Mouse (Mus musculus) MEL (cell line): ENCODE data around the gene Pafah1b2. TPM values are rescaled to one million over a fixed set of nuclear protein-coding genes. Genes with fewer than 3 reads are reported as not detected.

Experiments used
- DNase-seq: peaks from one replicate; pipeline ENCODE4 v3.0.0; 2011; ENCODE audit warnings: low read depth, low spot score
- H3K27ac ChIP-seq: 2 replicates; pipeline ENCODE4 v1.5.1; 2012; ENCODE audit warnings: low read depth, mild to moderate bottlenecking, control low read depth, low read length, moderate library complexity; ENCODE audit not compliant: control insufficient read depth
- H3K27me3 ChIP-seq, 2 experiments: fragments of 150-350 bp in 1 of 2; sonication (generic) in 1 of 2; 2 replicates each; pipeline ENCODE4 v1.6.1; 2012; ENCODE audit warnings: low read length in 2 of 2, mild to moderate bottlenecking in 2 of 2, improper control_type of control experiment in 1 of 2, moderate library complexity in 1 of 2; ENCODE audit not compliant: insufficient read depth in 2 of 2, control insufficient read depth in 1 of 2
- H3K36me3 ChIP-seq, 2 experiments: 2 replicates each; pipeline ENCODE4 v1.6.1; 2012 to 2014; ENCODE audit warnings: low read length in 2 of 2, improper control_type of control experiment in 1 of 2, inconsistent platforms in 1 of 2, mild to moderate bottlenecking in 1 of 2; ENCODE audit not compliant: insufficient read depth in 2 of 2, control insufficient read depth in 1 of 2
- H3K4me1 ChIP-seq, 2 experiments: fragments of 150-350 bp in 1 of 2; sonication (generic) in 1 of 2; 2 replicates each; pipeline ENCODE4 v1.6.1; 2012; ENCODE audit warnings: low read length in 2 of 2, improper control_type of control experiment in 1 of 2, mild to moderate bottlenecking in 1 of 2; ENCODE audit not compliant: insufficient read depth in 2 of 2, control insufficient read depth in 1 of 2
- H3K4me3 ChIP-seq, 2 experiments: fragments of 150-350 bp in 1 of 2; sonication (generic) in 1 of 2; 2 replicates each; pipeline ENCODE4 v1.5.1; 2012; ENCODE audit warnings: low read depth in 2 of 2, low read length in 2 of 2, mild to moderate bottlenecking in 2 of 2, moderate library complexity in 2 of 2, control low read depth in 1 of 2, improper control_type of control experiment in 1 of 2; ENCODE audit not compliant: control insufficient read depth in 1 of 2, insufficient read depth in 1 of 2
- H3K79me2 ChIP-seq: 2 replicates; pipeline ENCODE4 v1.6.1; 2012; ENCODE audit warnings: mild to moderate bottlenecking, low read length, moderate library complexity; ENCODE audit not compliant: control insufficient read depth, poor library complexity, insufficient read depth
- H3K9ac ChIP-seq: 2 replicates; pipeline ENCODE4 v1.6.1; 2012; ENCODE audit warnings: low read depth, mild to moderate bottlenecking, control low read depth, low read length, moderate library complexity; ENCODE audit not compliant: control insufficient read depth, poor library complexity, severe bottlenecking
- H3K9me3 ChIP-seq: fragments of 150-350 bp; sonication (generic); replicated peaks from 2 replicates; pipeline ENCODE4 v1.6.1; 2012; ENCODE audit warnings: mild to moderate bottlenecking, low read length, improper control_type of control experiment, moderate library complexity; ENCODE audit not compliant: insufficient read depth
- BHLHE40 ChIP-seq: IDR thresholded peaks from 2 replicates; pipeline ENCODE4 v1.6.1; 2012; ENCODE audit warnings: low read depth, mild to moderate bottlenecking, inconsistent platforms, low read length, improper control_type of control experiment, borderline replicate concordance
- CHD1 ChIP-seq: IDR thresholded peaks from 2 replicates; pipeline ENCODE4 v1.6.1; 2012; ENCODE audit warnings: low read depth, mild to moderate bottlenecking, inconsistent platforms, low read length, improper control_type of control experiment
- CHD2 ChIP-seq: IDR thresholded peaks from 2 replicates; pipeline ENCODE4 v1.6.1; 2011; ENCODE audit warnings: low read length, improper control_type of control experiment
- CTCF ChIP-seq, 3 experiments: IDR thresholded peaks in 2 of 3; conservative IDR thresholded peaks in 1 of 3; 2 replicates each; pipeline ENCODE4 v1.5.1; 2011 to 2012; ENCODE audit warnings: low read length in 3 of 3, low read depth in 2 of 3, mild to moderate bottlenecking in 2 of 3, improper control_type of control experiment in 1 of 3, inconsistent platforms in 1 of 3, mixed read lengths in 1 of 3, moderate library complexity in 1 of 3; ENCODE audit not compliant: control insufficient read depth in 1 of 3, insufficient read depth in 1 of 3, poor library complexity in 1 of 3, severe bottlenecking in 1 of 3
- E2F4 ChIP-seq: IDR thresholded peaks from 2 replicates; pipeline ENCODE4 v1.6.1; 2011; ENCODE audit warnings: low read depth, low read length, improper control_type of control experiment, borderline replicate concordance
- ELF1 ChIP-seq: IDR thresholded peaks from 2 replicates; pipeline ENCODE4 v1.6.1; 2014; ENCODE audit warnings: low read depth, mild to moderate bottlenecking, inconsistent platforms, low read length, improper control_type of control experiment, moderate library complexity
- EP300 ChIP-seq, 2 experiments: IDR thresholded peaks; 2 replicates each; pipeline ENCODE4 v1.6.1; 2011; ENCODE audit warnings: improper control_type of control experiment in 2 of 2, low read length in 2 of 2, low read depth in 1 of 2, mild to moderate bottlenecking in 1 of 2
- ETS1 ChIP-seq: IDR thresholded peaks from 2 replicates; pipeline ENCODE4 v1.6.1; 2012; ENCODE audit warnings: low read depth, mild to moderate bottlenecking, inconsistent platforms, low read length, improper control_type of control experiment, moderate library complexity
- GABPA ChIP-seq: IDR thresholded peaks from 2 replicates; pipeline ENCODE4 v1.6.1; 2012; ENCODE audit warnings: low read depth, mild to moderate bottlenecking, inconsistent platforms, low read length, improper control_type of control experiment, moderate library complexity
- GATA1 ChIP-seq: IDR thresholded peaks from 2 replicates; pipeline ENCODE4 v1.6.1; 2011; ENCODE audit warnings: low read depth, low read length, improper control_type of control experiment
- HCFC1 ChIP-seq: IDR thresholded peaks from 2 replicates; pipeline ENCODE4 v1.6.1; 2012; ENCODE audit warnings: low read depth, mild to moderate bottlenecking, inconsistent platforms, low read length, improper control_type of control experiment, moderate library complexity
- MAFK ChIP-seq: IDR thresholded peaks from 2 replicates; pipeline ENCODE4 v1.6.1; 2011; ENCODE audit warnings: low read depth, mild to moderate bottlenecking, low read length, improper control_type of control experiment, borderline replicate concordance
- MAX ChIP-seq: IDR thresholded peaks from 2 replicates; pipeline ENCODE4 v1.6.1; 2011; ENCODE audit warnings: low read length, improper control_type of control experiment
- MAZ ChIP-seq: IDR thresholded peaks from 2 replicates; pipeline ENCODE4 v1.6.1; 2012; ENCODE audit warnings: low read depth, mild to moderate bottlenecking, inconsistent platforms, low read length, improper control_type of control experiment
- MXI1 ChIP-seq: IDR thresholded peaks from 2 replicates; pipeline ENCODE4 v1.6.1; 2011; ENCODE audit warnings: mild to moderate bottlenecking, low read depth, low read length, improper control_type of control experiment
- MYB ChIP-seq: IDR thresholded peaks from 2 replicates; pipeline ENCODE4 v1.6.1; 2011; ENCODE audit warnings: mild to moderate bottlenecking, low read depth, low read length, improper control_type of control experiment
- MYC ChIP-seq: IDR thresholded peaks from 2 replicates; pipeline ENCODE4 v1.6.1; 2011; ENCODE audit warnings: low read depth, mild to moderate bottlenecking, low read length, improper control_type of control experiment, moderate library complexity
- NELFE ChIP-seq: IDR thresholded peaks from 2 replicates; pipeline ENCODE4 v1.6.1; 2011; ENCODE audit warnings: low read depth, low read length, improper control_type of control experiment
- NRF1 ChIP-seq: IDR thresholded peaks from 2 replicates; pipeline ENCODE4 v1.6.1; 2014; ENCODE audit warnings: low read depth, mild to moderate bottlenecking, inconsistent platforms, low read length, improper control_type of control experiment, moderate library complexity; ENCODE audit not compliant: poor library complexity, insufficient read depth, severe bottlenecking
- POLR2A ChIP-seq, 2 experiments: IDR thresholded peaks; 2 replicates each; pipeline ENCODE4 v1.6.1; 2011 to 2012; ENCODE audit warnings: low read length in 2 of 2, mild to moderate bottlenecking in 2 of 2, control low read depth in 1 of 2, improper control_type of control experiment in 1 of 2, low read depth in 1 of 2, moderate library complexity in 1 of 2; ENCODE audit not compliant: control insufficient read depth in 1 of 2, insufficient read depth in 1 of 2, poor library complexity in 1 of 2
- POLR2AphosphoS2 ChIP-seq: IDR thresholded peaks from 2 replicates; pipeline ENCODE4 v1.6.1; 2011; ENCODE audit warnings: low read length, improper control_type of control experiment
- RAD21 ChIP-seq: IDR thresholded peaks from 2 replicates; pipeline ENCODE4 v1.6.1; 2011; ENCODE audit warnings: mild to moderate bottlenecking, low read depth, low read length, improper control_type of control experiment
- RCOR1 ChIP-seq: IDR thresholded peaks from 2 replicates; pipeline ENCODE4 v1.6.1; 2012; ENCODE audit warnings: low read depth, mild to moderate bottlenecking, inconsistent platforms, low read length, improper control_type of control experiment
- SIN3A ChIP-seq: IDR thresholded peaks from 2 replicates; pipeline ENCODE4 v1.6.1; 2012; ENCODE audit warnings: low read length, improper control_type of control experiment, inconsistent platforms
- SMC3 ChIP-seq: IDR thresholded peaks from 2 replicates; pipeline ENCODE4 v1.6.1; 2011; ENCODE audit warnings: low read depth, low read length, improper control_type of control experiment
- TAL1 ChIP-seq: IDR thresholded peaks from 2 replicates; pipeline ENCODE4 v1.6.1; 2012; ENCODE audit warnings: mild to moderate bottlenecking, inconsistent platforms, low read length, moderate library complexity, mixed read lengths
- TBP ChIP-seq: IDR thresholded peaks from 2 replicates; pipeline ENCODE4 v1.8.0; 2011; ENCODE audit warnings: low read depth, low read length, improper control_type of control experiment
- TCF12 ChIP-seq: IDR thresholded peaks from 2 replicates; pipeline ENCODE4 v1.6.1; 2014; ENCODE audit warnings: low read depth, mild to moderate bottlenecking, inconsistent platforms, low read length, improper control_type of control experiment, moderate library complexity
- UBTF ChIP-seq: IDR thresholded peaks from 2 replicates; pipeline ENCODE4 v1.6.1; 2012; ENCODE audit warnings: low read depth, mild to moderate bottlenecking, inconsistent platforms, low read length, improper control_type of control experiment, moderate library complexity, borderline replicate concordance; ENCODE audit not compliant: insufficient read depth
- USF1 ChIP-seq: IDR thresholded peaks from 2 replicates; pipeline ENCODE4 v1.6.1; 2014; ENCODE audit warnings: low read depth, mild to moderate bottlenecking, inconsistent platforms, low read length, improper control_type of control experiment, moderate library complexity
- USF2 ChIP-seq, 2 experiments: IDR thresholded peaks; 2 replicates each; pipeline ENCODE4 v1.6.1; 2011 to 2012; ENCODE audit warnings: improper control_type of control experiment in 2 of 2, low read length in 2 of 2, borderline replicate concordance in 1 of 2, inconsistent platforms in 1 of 2, low read depth in 1 of 2, mild to moderate bottlenecking in 1 of 2; ENCODE audit not compliant: insufficient read depth in 1 of 2
- ZC3H11A ChIP-seq: IDR thresholded peaks from 2 replicates; pipeline ENCODE4 v1.6.1; 2012; ENCODE audit warnings: low read depth, mild to moderate bottlenecking, inconsistent platforms, low read length, improper control_type of control experiment
- ZKSCAN1 ChIP-seq: IDR thresholded peaks from 2 replicates; pipeline ENCODE4 v1.6.1; 2012; ENCODE audit warnings: low read depth, mild to moderate bottlenecking, inconsistent platforms, low read length, improper control_type of control experiment, moderate library complexity
- ZMIZ1 ChIP-seq: IDR thresholded peaks from 2 replicates; pipeline ENCODE4 v1.6.1; 2012; ENCODE audit warnings: low read depth, mild to moderate bottlenecking, inconsistent platforms, low read length, improper control_type of control experiment, moderate library complexity
- polyA plus RNA-seq, 2 experiments: library from polyadenylated mRNA; stranded (reverse) in 1 of 2; unstranded in 1 of 2; fragments of >175 nt in 1 of 2; fragments of >200 nt in 1 of 2; gene quantifications; 2 replicates each; pipeline versions ENCODE4 v1.2.1 to v1.2.4; 2012; ENCODE audit warnings: low replicate concordance in 2 of 2, low read depth in 1 of 2; ENCODE audit not compliant: insufficient read length in 2 of 2, insufficient read depth in 1 of 2, missing spikeins in 1 of 2
- total RNA-seq: library from RNA; depleted of rRNA; stranded (reverse); fragments of 300-350 nt; gene quantifications from 2 replicates; pipeline ENCODE4 v1.2.3, GENCODE M21; 2012; rRNA removed

Pafah1b2 gene
- total RNA-seq (125 and 127 TPM in 2 replicates), polyA plus RNA-seq (100 to 1,000 TPM; 131 to 178 TPM)

- Histone ChIP-seq H3K36me3 (peaks cover 0 to 43% of the 10 kb centered on the region in 2 experiments; a peak in 3 of 4 replicates), H3K4me1 (peaks cover 11 to 35% of the 10 kb centered on the region in 2 experiments), H3K9me3 (no peaks in the 10 kb centered on the region), H3K9ac (peak within 1 kb of the TSS; percentile 99), H3K27ac (peak within 1 kb of the TSS; percentile 98), H3K79me2 (peaks cover 48% of the 10 kb centered on the region), H3K27me3 (no peaks in the 10 kb centered on the region), H3K4me3 (peak within 1 kb of the TSS; percentile 90 to 93)
- DNase-seq: peak; percentile 94
- TF ChIP-seq GATA1 (no peak), TBP (0 out of 2 replicates have a peak, but pooled peaks have one; percentile 51), ELF1 (peak; percentile 88), SMC3 (peak; percentile 45; the same call in 1 of the 2 replicates), ZMIZ1 (0 out of 2 replicates have a peak, but pooled peaks have one; percentile 9), E2F4 (no peak), RCOR1 (no peak), UBTF (no peak), ZKSCAN1 (no peak), CHD1 (peak; percentile 86), MAFK (no peak), POLR2AphosphoS2 (no peak), ZC3H11A (no peak), CHD2 (no peak), MYC (no peak), EP300 (IDR thresholded peaks at IDR 0.05; ENCODE audit: low read depth in 1 of 2, low read length in 2 of 2) (peak in 1 of 2 experiments; percentile 48; a peak in 2 of 4 replicates), ETS1 (peak; percentile 78), MAZ (peak; percentile 45; the same call in 1 of the 2 replicates), USF2 (IDR thresholded peaks at IDR 0.05; ENCODE audit: borderline replicate concordance in 1 of 2, insufficient read depth in 1 of 2, low read depth in 1 of 2, low read length in 2 of 2) (peak; percentile 51 to 91), RAD21 (peak; percentile 43), SIN3A (peak; percentile 98), HCFC1 (peak; percentile 58; the same call in 1 of the 2 replicates), NRF1 (no peak), BHLHE40 (peak; percentile 99), NELFE (peak; percentile 28), GABPA (no peak), TAL1 (no peak), MYB (no peak), POLR2A (IDR thresholded peaks at IDR 0.05; ENCODE audit: control insufficient read depth in 1 of 2, insufficient read depth in 1 of 2, low read depth in 1 of 2, low read length in 2 of 2, poor library complexity in 1 of 2) (peak; percentile 54 to 66; a peak in 3 of 4 replicates), TCF12 (no peak), MXI1 (peak; percentile 97), USF1 (peak; percentile 96), MAX (peak; percentile 92), CTCF (IDR thresholded peaks at IDR 0.05 in 2 of 3, conservative IDR thresholded peaks at IDR 0.05 in 1 of 3; ENCODE audit: control insufficient read depth in 1 of 3, insufficient read depth in 1 of 3, low read depth in 2 of 3, low read length in 3 of 3, poor library complexity in 1 of 3, severe bottlenecking in 1 of 3) (peak; percentile 37 to 70 (median 63))
Observed at GRCm38 (mm10) chr9:46012091-46013008, at the start of gene Pafah1b2, which contains the start of gene Sik3. Pafah1b2 (minus strand) TSS chr9:46012690. Sik3 (plus strand) TSS chr9:46012820.
